Mouse (Mus musculus) hematopoietic stem cell, adult 5-6 weeks (primary cell): ENCODE measurements around the gene Gm28053. TPM values are rescaled to one million over a fixed set of nuclear protein-coding genes. Genes with fewer than 3 reads are reported as not detected.
A peak's percentile ranks its signal among the peaks of the same experiment; 100 is the strongest.

ENCODE experiments used
- ATAC-seq, 2 experiments: fragments of 125-278 bp in 1 of 2; replicated peaks in 1 of 2; 2 replicates each; pipeline ENCODE4 v1.8.0; 2016 to 2017; ENCODE audit warnings: inconsistent platforms in 2 of 2, mild to moderate bottlenecking in 2 of 2, moderate number of reproducible peaks in 2 of 2, low read depth in 1 of 2, moderate TSS enrichment in 1 of 2; ENCODE audit not compliant: low FRiP score in 2 of 2, poor library complexity in 2 of 2, severe bottlenecking in 2 of 2, insufficient read depth in 1 of 2, low TSS enrichment in 1 of 2
- total RNA-seq: library from RNA; stranded (forward); fragments of 172-1452, 232-1000 nt; gene quantifications from 2 replicates; pipeline ENCODE4 v1.2.3, GENCODE M21; 2017

Gm28053 gene
- total RNA-seq, 1 experiment from 2014 or later, result 477 TPM

DNA sequence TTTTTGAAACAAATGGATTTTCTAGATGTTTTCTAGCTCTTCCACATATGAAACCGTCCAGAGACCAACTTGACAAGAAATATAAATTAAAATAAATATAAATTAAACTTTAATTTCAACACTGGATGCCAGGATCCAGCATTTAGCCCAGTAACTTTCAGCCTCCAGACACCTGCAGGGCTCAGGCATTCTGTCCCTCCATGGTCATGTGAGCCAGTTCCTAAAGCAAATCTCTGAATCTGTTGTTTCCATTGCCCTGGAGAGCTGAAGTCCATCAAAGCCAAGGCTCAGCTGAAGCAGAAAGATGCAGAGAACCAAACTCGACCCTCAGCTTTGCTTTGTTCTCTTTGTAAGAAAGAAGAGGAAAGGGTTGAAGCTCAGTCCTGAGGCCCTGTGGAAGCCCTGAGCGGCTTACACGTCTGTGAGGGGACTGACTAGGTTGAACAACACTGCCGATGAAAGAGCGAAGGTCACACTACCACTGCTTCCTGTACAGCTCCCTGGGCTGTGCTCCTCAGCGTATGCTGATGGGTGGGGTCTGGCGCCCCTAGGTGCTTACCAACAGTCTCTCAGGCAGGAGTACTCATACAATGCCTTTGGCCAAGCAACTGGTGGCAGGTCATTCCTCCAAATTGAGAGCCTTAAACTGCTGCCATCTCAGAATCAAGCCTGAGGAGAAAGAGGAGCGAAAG lies 49.9 kb downstream of the Gm28053 start:
- 0 out of 4 replicates have a peak, but pooled peaks of 1 of the 2 experiments have one; percentile 17 for ATAC-seq

DNA sequence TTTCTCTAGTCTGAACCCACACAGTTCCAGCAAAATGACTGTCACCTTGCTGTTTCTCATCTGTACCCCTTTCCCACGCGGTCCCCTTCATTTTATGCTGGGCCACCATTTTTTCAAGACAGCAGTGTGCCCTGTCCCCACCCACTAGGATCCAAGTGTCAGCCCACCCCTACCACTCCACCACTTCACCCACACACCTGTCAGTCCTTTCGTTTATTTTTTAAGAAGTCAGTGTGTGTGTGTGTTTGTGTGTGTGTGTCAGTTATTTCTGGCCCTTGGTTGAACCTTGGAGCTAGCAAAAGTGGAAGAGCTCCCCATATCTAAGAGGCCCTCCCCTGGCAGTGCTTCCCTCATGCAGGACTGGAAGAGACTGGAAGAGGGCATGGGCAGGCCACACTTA lies 50.5 kb downstream of the Gm28053 start:
- ATAC-seq, result no peak

DNA sequence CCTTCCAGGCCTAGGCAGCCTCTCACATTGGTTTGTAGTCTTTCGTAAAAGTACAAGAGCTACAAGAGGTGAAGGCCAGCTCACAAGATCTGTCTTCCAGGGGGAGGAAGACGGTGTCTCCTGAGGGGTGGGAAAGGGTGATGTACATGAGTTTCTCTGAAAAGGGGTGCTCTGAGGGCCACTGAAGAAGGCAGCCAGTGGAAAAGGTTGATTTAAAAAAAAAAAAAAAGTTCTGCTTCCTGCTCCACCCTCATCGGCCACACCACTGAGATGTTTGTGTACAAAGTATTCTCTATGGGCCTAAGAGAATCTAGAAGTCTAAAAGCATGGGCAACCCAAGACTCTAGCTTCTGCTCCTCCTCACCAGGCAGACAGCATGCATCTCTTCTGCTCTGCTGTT lies 52.3 kb downstream of the Gm28053 start, which contains the start of gene Gimap3:
Gimap3 (minus strand) TSS at position 156 of the 400 bp plus-strand sequence.
- no peak for ATAC-seq

DNA sequence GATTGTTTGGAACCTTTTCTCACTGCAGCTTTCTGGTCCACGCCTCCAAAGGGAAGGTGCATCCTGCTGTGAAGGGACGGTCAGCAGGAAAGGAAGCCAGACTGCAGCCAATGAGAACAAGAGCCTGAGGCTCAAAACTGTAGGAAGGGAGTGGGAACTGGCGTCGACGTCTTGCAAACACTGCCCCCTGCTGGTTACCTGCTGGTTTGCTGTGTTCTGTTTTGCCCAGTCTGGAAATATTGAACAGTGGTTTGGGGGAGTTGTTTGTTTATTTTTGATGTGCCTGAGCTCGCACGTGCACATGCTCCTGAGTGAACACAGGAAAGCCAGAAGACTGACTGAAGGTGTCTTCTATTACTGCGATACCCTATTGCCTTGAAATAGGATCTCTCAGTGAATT lies 53.6 kb downstream of the Gm28053 start:
- ATAC-seq, result peak; percentile 69 to 74

DNA sequence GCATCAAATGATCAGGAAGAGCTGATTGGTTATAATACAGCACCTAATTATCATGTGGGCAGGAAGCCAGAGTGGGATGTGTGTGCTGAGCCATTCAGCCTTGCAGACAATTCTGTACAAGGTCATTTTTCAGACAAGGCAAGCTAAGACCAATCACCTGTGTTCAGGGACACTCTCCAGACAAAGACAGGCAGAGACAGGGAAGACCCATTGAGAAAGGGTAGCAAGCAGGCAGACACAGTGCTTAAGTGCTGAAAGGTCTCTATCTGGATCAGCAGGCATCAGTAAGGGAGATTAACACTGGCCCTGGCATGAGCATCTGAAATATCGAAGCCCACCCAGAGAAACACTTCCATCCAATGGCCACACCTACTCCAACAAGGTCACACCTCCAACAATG lies 66.0 kb downstream of the Gm28053 start:
- ATAC-seq, result no peak

DNA sequence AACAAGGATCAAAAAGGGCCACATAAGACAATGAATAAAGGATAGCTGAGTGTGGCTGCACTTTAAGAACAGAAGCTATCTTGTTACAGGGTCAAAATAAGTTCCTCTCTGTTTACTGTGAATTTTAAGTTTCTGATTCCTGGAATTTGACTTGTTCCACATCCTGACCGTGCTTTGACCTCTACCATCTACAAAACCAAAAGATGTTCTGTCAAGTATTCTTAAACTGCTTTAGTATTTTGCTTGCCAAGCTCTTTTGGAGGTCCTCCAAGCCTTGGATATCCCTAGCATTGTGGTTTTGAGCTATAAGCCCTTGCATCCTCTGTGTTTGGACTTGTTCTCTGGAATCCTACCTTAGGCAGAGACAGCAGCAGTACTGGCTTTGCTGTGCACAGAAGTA lies 66.8 kb downstream of the Gm28053 start:
- no peak for ATAC-seq

DNA sequence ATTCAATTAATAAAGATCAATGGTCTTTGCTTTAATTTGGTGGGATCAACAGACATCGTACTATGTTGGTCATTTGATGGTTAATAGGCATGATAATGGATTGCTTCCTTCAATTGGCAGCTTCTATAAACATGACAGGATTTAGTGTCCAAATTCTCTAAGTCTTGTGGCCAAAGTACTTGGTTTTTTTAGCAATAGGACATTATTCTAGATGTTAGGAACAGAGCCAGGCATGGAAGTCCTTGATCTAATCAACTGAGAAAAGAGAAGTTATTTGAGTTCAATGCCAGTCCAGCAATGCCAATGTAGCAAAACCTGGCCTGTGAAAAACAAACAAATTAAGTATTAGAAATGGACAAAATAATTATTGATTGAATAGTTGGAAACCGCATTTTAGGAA lies 67.2 kb downstream of the Gm28053 start:
- ATAC-seq, result no peak

DNA sequence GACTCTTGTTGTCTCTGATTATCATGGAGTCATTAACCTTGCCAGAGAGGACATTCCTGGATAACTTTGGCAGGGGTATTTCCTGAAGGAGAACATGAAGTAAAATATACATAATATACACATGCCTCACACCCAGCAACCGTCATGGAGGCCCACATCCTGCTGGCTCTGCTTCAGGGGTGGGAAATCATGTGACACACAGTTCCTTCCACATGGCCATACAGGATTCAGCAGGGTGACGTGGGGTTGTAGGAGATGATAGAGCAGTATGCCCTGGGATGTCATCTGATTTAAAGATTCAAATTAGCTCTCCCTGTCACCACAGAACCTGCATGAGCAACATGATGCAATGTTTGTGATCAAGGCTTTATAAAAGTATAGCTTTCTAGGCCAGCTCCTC lies 69.5 kb downstream of the Gm28053 start:
- no peak for ATAC-seq

DNA sequence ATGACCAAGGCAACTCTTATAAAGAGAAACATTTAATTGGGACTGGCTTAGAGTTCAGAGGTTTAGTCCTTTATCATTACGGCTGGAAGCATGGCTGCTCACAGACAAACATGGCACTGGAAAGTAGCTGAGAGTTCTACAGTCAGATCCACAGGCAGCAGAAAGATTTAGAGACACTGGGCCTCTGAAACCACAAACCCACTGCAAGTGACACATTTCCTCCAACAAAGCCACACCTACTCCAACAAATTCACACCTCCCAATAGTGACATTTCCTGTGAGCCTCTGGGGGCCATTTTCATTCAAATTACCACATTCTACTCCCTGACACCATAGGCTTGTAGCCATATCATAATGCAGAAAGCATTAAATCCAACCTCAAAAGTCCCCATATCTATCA lies 83.5 kb downstream of the Gm28053 start:
- peak; percentile 88 to 90 for ATAC-seq

Other genes with a start within 250 kb of the Gm28053 start
- 0.44 TPM in 1 of 2 replicates, not detected in the other for gene Atp6v0e2, start 181.0 kb upstream of the Gm28053 start, total RNA-seq
- gene Lrrc61, start 163.8 kb upstream of the Gm28053 start, total RNA-seq, result 4.7 and 5.1 TPM in 2 replicates
- gene Rarres2, start 145.8 kb upstream of the Gm28053 start, total RNA-seq, result not detected in 2 replicates
- gene Gm45021, start 129.0 kb upstream of the Gm28053 start, total RNA-seq, result not detected in 2 replicates
- gene Repin1, start 124.7 kb upstream of the Gm28053 start, total RNA-seq, result 30.1 and 32.0 TPM in 2 replicates
- 10.0 TPM in 1 of 2 replicates, not detected in the other for gene Gm44965, start 124.7 kb upstream of the Gm28053 start, total RNA-seq
- 6.1 and 8.4 TPM in 2 replicates for gene Zfp775, start 116.5 kb upstream of the Gm28053 start, total RNA-seq
- gene AI854703, start 91.8 kb upstream of the Gm28053 start, total RNA-seq, result 2.0 and 2.6 TPM in 2 replicates
- 52.3 and 68.2 TPM in 2 replicates for gene Gimap8, start 71.4 kb upstream of the Gm28053 start, total RNA-seq
- 83.6 and 95.8 TPM in 2 replicates for gene Gimap9, start 42.5 kb upstream of the Gm28053 start, total RNA-seq
- gene Gimap4, start 34.1 kb upstream of the Gm28053 start, total RNA-seq, result 30.6 and 35.7 TPM in 2 replicates
- gene Gimap6, start 10.4 kb upstream of the Gm28053 start, total RNA-seq, result 416 and 544 TPM in 2 replicates
- 11.0 and 25.5 TPM in 2 replicates for gene Gimap7, start within 50 bp of the Gm28053 start, total RNA-seq
- 122 and 153 TPM in 2 replicates for gene Gimap1, start 20.4 kb downstream of the Gm28053 start, total RNA-seq
- gene Gimap5, start 27.6 kb downstream of the Gm28053 start, total RNA-seq, result 39.8 and 45.8 TPM in 2 replicates
- gene Gimap3, start 52.2 kb downstream of the Gm28053 start, total RNA-seq, result 2.4 and 7.8 TPM in 2 replicates
- gene Tmem176a, start 122.3 kb downstream of the Gm28053 start, total RNA-seq, result 61.0 and 79.8 TPM in 2 replicates
- gene Tmem176b, start 122.9 kb downstream of the Gm28053 start, total RNA-seq, result 261 and 319 TPM in 2 replicates
- not detected in 2 replicates for gene Aoc1, start 154.3 kb downstream of the Gm28053 start, total RNA-seq
- not detected in 2 replicates for gene 1600015I10Rik, start 211.3 kb downstream of the Gm28053 start, total RNA-seq